In the genomic region with DNA sequence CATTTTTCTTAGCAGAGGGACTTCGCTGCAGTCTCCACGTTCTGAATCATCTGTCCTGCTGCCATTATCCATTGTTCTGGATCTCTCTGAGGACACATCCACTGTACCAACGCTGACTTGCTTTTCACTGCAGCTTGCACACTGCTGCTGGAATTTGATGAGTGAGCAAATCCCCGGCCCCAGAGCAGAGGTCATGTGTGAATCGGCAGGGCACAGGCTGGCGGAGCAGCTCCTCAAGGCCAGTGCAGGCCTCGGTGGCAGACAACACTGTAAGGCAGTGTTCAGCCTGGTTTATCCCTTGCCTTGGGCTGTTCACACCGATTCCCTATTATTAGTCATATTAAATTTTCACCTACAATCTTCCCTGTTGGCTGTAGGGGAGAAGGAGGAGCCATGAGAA, we compare ENCODE assay signal across 12 mouse cellular contexts. TPM values are rescaled to one million over a fixed set of nuclear protein-coding genes. Genes with fewer than 3 reads are reported as not detected.
DNase-seq lines count a peak whose midpoint lies in the region; ATAC-seq lines count a peak whose summit lies in the region.
"Had no signal": no experiment of that assay in that cellular context is flagged by ENCODE, and none has a peak within 500 bp of the region (broad histone marks: within the 10 kb centered on the region; RNA-seq: fewer than 3 reads in every experiment).

No protein-coding gene starts in this region.

- H3K4me2 ChIP-seq in forebrain, embryonic 11.5 days (ENCODE audit: low read depth, low read length, severe bottlenecking), result no peak overlapping the region
- H3K4me2 ChIP-seq in embryonic facial prominence, embryonic 11.5 days (ENCODE audit: low read depth, low read length), result no peak overlapping the region
- H3K4me2 ChIP-seq in hindbrain, embryonic 14.5 days (replicated peaks), result no peak overlapping the region
- H3K4me2 ChIP-seq: midbrain, embryonic 12.5 days had no signal

- H3K9me3 ChIP-seq in forebrain, embryonic 10.5 days, result no peaks in the 10 kb centered on the region
- no peaks in the 10 kb centered on the region for H3K9me3 ChIP-seq in forebrain, embryonic 11.5 days (ENCODE audit: control insufficient read depth, low read length)
- H3K9me3 ChIP-seq in embryonic facial prominence, embryonic 11.5 days (replicated peaks; ENCODE audit: control insufficient read depth, low read length), result no peaks in the 10 kb centered on the region
- no peaks in the 10 kb centered on the region for H3K9me3 ChIP-seq in hindbrain, embryonic 14.5 days (ENCODE audit: control insufficient read depth, low read length)
- H3K9me3 ChIP-seq: midbrain, embryonic 12.5 days had no signal

- DNase-seq in forebrain, embryonic 10.5 days (ENCODE audit: extremely low spot score, low spot score), result no peak
- DNase-seq in forebrain, embryonic 11.5 days (ENCODE audit: low spot score), result no peak
- DNase-seq in embryonic facial prominence, embryonic 11.5 days (ENCODE audit: low spot score), result peak; percentile 10
- no peak for DNase-seq in hindbrain, embryonic 14.5 days (ENCODE audit: low spot score)
- DNase-seq in mesoderm, embryonic 11.5 days (ENCODE audit: low read depth, low spot score), result peak; percentile 21
- no peak for DNase-seq in spleen, postnatal 4 days (ENCODE audit: low spot score in 2 of 2)
- no peak for DNase-seq in heart, postnatal 10 days
- DNase-seq in cerebellum, adult 8-10 months, result no peak
- DNase-seq: cerebellum, postnatal 36 days; thymus, postnatal 4 days had no signal

- H3K36me3 ChIP-seq in forebrain, embryonic 10.5 days (replicated peaks), result no peaks in the 10 kb centered on the region
- H3K36me3 ChIP-seq in forebrain, embryonic 11.5 days (ENCODE audit: control insufficient read depth, insufficient read depth, low read length), result no peaks in the 10 kb centered on the region
- no peaks in the 10 kb centered on the region for H3K36me3 ChIP-seq in embryonic facial prominence, embryonic 11.5 days (replicated peaks; ENCODE audit: control insufficient read depth, insufficient read depth, low read depth, low read length)
- H3K36me3 ChIP-seq in hindbrain, embryonic 14.5 days (replicated peaks; ENCODE audit: control insufficient read depth, insufficient read depth), result no peaks in the 10 kb centered on the region
- H3K36me3 ChIP-seq: midbrain, embryonic 12.5 days had no signal

- peaks cover 29% of the 10 kb centered on the region for H3K4me1 ChIP-seq in forebrain, embryonic 10.5 days
- H3K4me1 ChIP-seq in forebrain, embryonic 11.5 days (replicated peaks; ENCODE audit: control insufficient read depth, insufficient read depth, low read length), result no peaks in the 10 kb centered on the region
- no peaks in the 10 kb centered on the region; the same call in 1 of the 2 replicates for H3K4me1 ChIP-seq in embryonic facial prominence, embryonic 11.5 days (ENCODE audit: control insufficient read depth, insufficient read depth, low read length)
- H3K4me1 ChIP-seq in hindbrain, embryonic 14.5 days (replicated peaks; ENCODE audit: control insufficient read depth, insufficient read depth, low read length), result peaks cover 14% of the 10 kb centered on the region

- intact Hi-C loops in heart, postnatal 10 days (cut with DNase I), result no loop called here

- 0 out of 2 replicates have a peak overlapping the region, but pooled peaks have one; percentile 5 for H3K27ac ChIP-seq in forebrain, embryonic 10.5 days
- no peak overlapping the region for H3K27ac ChIP-seq in forebrain, embryonic 11.5 days (ENCODE audit: low read depth, low read length)
- no peak overlapping the region for H3K27ac ChIP-seq in embryonic facial prominence, embryonic 11.5 days (replicated peaks; ENCODE audit: low read depth, low read length)
- H3K27ac ChIP-seq in hindbrain, embryonic 14.5 days, result peak overlapping the region; percentile 65
- H3K27ac ChIP-seq: midbrain, embryonic 12.5 days had no signal

- no peaks in the 10 kb centered on the region for H3K27me3 ChIP-seq in forebrain, embryonic 10.5 days (ENCODE audit: poor library complexity, severe bottlenecking)
- H3K27me3 ChIP-seq in forebrain, embryonic 11.5 days (ENCODE audit: control insufficient read depth, insufficient read depth, low read length), result no peaks in the 10 kb centered on the region
- no peaks in the 10 kb centered on the region for H3K27me3 ChIP-seq in embryonic facial prominence, embryonic 11.5 days (ENCODE audit: control insufficient read depth, insufficient read depth, low read length)
- no peaks in the 10 kb centered on the region for H3K27me3 ChIP-seq in hindbrain, embryonic 14.5 days (ENCODE audit: control insufficient read depth, insufficient read depth, low read length)
- H3K27me3 ChIP-seq: midbrain, embryonic 12.5 days had no signal

- H3K9ac ChIP-seq in forebrain, embryonic 11.5 days (ENCODE audit: low read length), result no peak overlapping the region
- 0 out of 2 replicates have a peak overlapping the region, but pooled peaks have one; percentile 18 for H3K9ac ChIP-seq in embryonic facial prominence, embryonic 11.5 days (replicated peaks; ENCODE audit: low read length)
- H3K9ac ChIP-seq in hindbrain, embryonic 14.5 days, result peak overlapping the region; percentile 21; the same call in 1 of the 2 replicates
- H3K9ac ChIP-seq: midbrain, embryonic 12.5 days had no signal

- H3K4me3 ChIP-seq in forebrain, embryonic 10.5 days, result no peak overlapping the region
- no peak overlapping the region for H3K4me3 ChIP-seq in forebrain, embryonic 11.5 days (ENCODE audit: low read depth, low read length)
- no peak overlapping the region for H3K4me3 ChIP-seq in embryonic facial prominence, embryonic 11.5 days (ENCODE audit: low read depth, low read length)
- no peak overlapping the region for H3K4me3 ChIP-seq in hindbrain, embryonic 14.5 days (replicated peaks; ENCODE audit: low read length)
- H3K4me3 ChIP-seq: midbrain, embryonic 12.5 days had no signal

- WGBS in forebrain, embryonic 10.5 days, result 81% methylated on average over 8 of the region's 8 CpGs
- WGBS in forebrain, embryonic 11.5 days, result 79% methylated on average over 8 of the region's 8 CpGs
- 43% methylated on average over 8 of the region's 8 CpGs for WGBS in embryonic facial prominence, embryonic 11.5 days
- 28% methylated on average over 8 of the region's 8 CpGs for WGBS in hindbrain, embryonic 14.5 days

- no peak for ATAC-seq in forebrain, embryonic 11.5 days (replicated peaks; ENCODE audit: low FRiP score)
- no peak; the same call in 1 of the 2 replicates for ATAC-seq in embryonic facial prominence, embryonic 11.5 days (replicated peaks; ENCODE audit: insufficient number of reproducible peaks, low FRiP score, low TSS enrichment, low read depth)
- no peak for ATAC-seq in hindbrain, embryonic 14.5 days (ENCODE audit: low FRiP score)
- ATAC-seq: inflammation-experienced regulatory T-cells, adult 6 months had no signal

RNA-seq across cellular contexts. Expression of a gene that starts 40.5 kb away (rescaled TPM):
- polyA plus RNA-seq in forebrain, embryonic 10.5 days (2016; fragmentation: Nextera tagmentation; extraction: Ambion mirVana), result 346 and 358 TPM in 2 replicates
- 406 and 408 TPM in 2 replicates for polyA plus RNA-seq in forebrain, embryonic 11.5 days (2014; fragmentation: Nextera tagmentation; extraction: Ambion mirVana)
- polyA plus RNA-seq in embryonic facial prominence, embryonic 11.5 days (2014; fragmentation: Nextera tagmentation; extraction: Ambion mirVana), result 378 and 380 TPM in 2 replicates
- 534 and 568 TPM in 2 replicates for polyA plus RNA-seq in hindbrain, embryonic 14.5 days (2014; fragmentation: Nextera tagmentation; extraction: Ambion mirVana)
- total RNA-seq in heart, postnatal 10 days (2021), result 100 to 1,000 TPM; 104 to 114 TPM

Comparison
In these comparisons a context has a peak if more than half of its experiments do, and no peak if none do; other contexts are left out.
1. H3K27ac ChIP-seq: peak in forebrain, embryonic 10.5 days (single experiment) and hindbrain, embryonic 14.5 days (single experiment); none in forebrain, embryonic 11.5 days (single experiment) and embryonic facial prominence, embryonic 11.5 days (single experiment).
2. DNase-seq: peak in embryonic facial prominence, embryonic 11.5 days (single experiment) and mesoderm, embryonic 11.5 days (single experiment); none in forebrain, embryonic 10.5 days (single experiment), forebrain, embryonic 11.5 days (single experiment), hindbrain, embryonic 14.5 days (single experiment), spleen, postnatal 4 days (0 of 2), heart, postnatal 10 days (0 of 2) and cerebellum, adult 8-10 months (single experiment).